Mouse (Mus musculus) erythroblast, embryonic 14.5 days (primary cell): Measurements from ENCODE around the gene Crb2.

ENCODE experiments used
- GATA1 ChIP-seq: IDR thresholded peaks from 2 replicates; pipeline ENCODE4 v1.6.1; 2012; ENCODE audit warnings: low read length, inconsistent platforms, mixed read lengths
- TAL1 ChIP-seq: IDR thresholded peaks from 3 replicates; pipeline ENCODE4 v1.6.1; 2012; ENCODE audit warnings: low read length, inconsistent platforms, mixed read lengths

- TF ChIP-seq TAL1 (no peak), GATA1 (no peak)
Measured at GRCm38 (mm10) chr2:37764514-37764913, 11.5 kb upstream of the Crb2 start.
